9 mouse cellular contexts compared by ENCODE assay signal in genomic region chr14:121738431-121739403, GRCm38 (mm10). TPM values are rescaled to one million over a fixed set of nuclear protein-coding genes. Genes with fewer than 3 reads are reported as not detected.
DNase-seq lines count a peak whose midpoint lies in the region; ATAC-seq lines count a peak whose summit lies in the region.
"Had no signal": no experiment of that assay in that cellular context is flagged by ENCODE, and none has a peak within 500 bp of the region (broad histone marks: within the 10 kb centered on the region; RNA-seq: fewer than 3 reads in every experiment).

No protein-coding gene starts in this region.

- no peaks in the 10 kb centered on the region for H3K36me3 ChIP-seq in forebrain, embryonic 13.5 days (ENCODE audit: poor library complexity, severe bottlenecking)
- no peaks in the 10 kb centered on the region for H3K36me3 ChIP-seq in forebrain, embryonic 12.5 days (replicated peaks)

- peak; percentile 49 to 51 for DNase-seq in frontal cortex, postnatal 14 days (ENCODE audit: low spot score in 2 of 2)
- DNase-seq in heart, postnatal 4 days: no peak
- DNase-seq in spleen, adult 18-20 months: no peak
- DNase-seq in Muller cell, postnatal 12 days (ENCODE audit: inconsistent ontology term): no peak

- H3K9me3 ChIP-seq in forebrain, embryonic 13.5 days (replicated peaks): no peaks in the 10 kb centered on the region
- no peaks in the 10 kb centered on the region for H3K9me3 ChIP-seq in forebrain, embryonic 12.5 days

- peak; percentile 56; the same call in 1 of the 2 replicates for ATAC-seq in forebrain, embryonic 13.5 days
- no peak for ATAC-seq in forebrain, embryonic 12.5 days (ENCODE audit: low FRiP score)
- ATAC-seq in CD4-positive, CD25-positive, alpha-beta regulatory T cell, adult 4 months: peak; percentile 70
- peak; percentile 62 for ATAC-seq in megakaryocyte, adult 5-6 weeks (ENCODE audit: poor library complexity, severe bottlenecking)

- H3K4me1 ChIP-seq in forebrain, embryonic 13.5 days: peaks cover 10% of the 10 kb centered on the region; the same call in 1 of the 2 replicates
- 0 out of 2 replicates have a peak, but pooled peaks cover 4% of the 10 kb centered on the region for H3K4me1 ChIP-seq in forebrain, embryonic 12.5 days

- H3K4me3 ChIP-seq in forebrain, embryonic 13.5 days: peak overlapping the region; percentile 9
- no peak overlapping the region for H3K4me3 ChIP-seq in forebrain, embryonic 12.5 days (replicated peaks)

- no peaks in the 10 kb centered on the region for H3K27me3 ChIP-seq in forebrain, embryonic 13.5 days
- no peaks in the 10 kb centered on the region; the same call in 1 of the 2 replicates for H3K27me3 ChIP-seq in forebrain, embryonic 12.5 days
- H3K27me3 ChIP-seq: CH12.LX had no signal

- peak overlapping the region; percentile 37 for H3K27ac ChIP-seq in forebrain, embryonic 13.5 days
- no peak overlapping the region for H3K27ac ChIP-seq in forebrain, embryonic 12.5 days

- 66% methylated on average over 24 of the region's 24 CpGs for WGBS in forebrain, embryonic 13.5 days
- 72% methylated on average over 24 of the region's 24 CpGs for WGBS in forebrain, embryonic 12.5 days

- peak overlapping the region; percentile 37 for H3K4me2 ChIP-seq in forebrain, embryonic 13.5 days
- no peak overlapping the region for H3K4me2 ChIP-seq in forebrain, embryonic 12.5 days

- peak overlapping the region; percentile 31 for H3K9ac ChIP-seq in forebrain, embryonic 13.5 days
- H3K9ac ChIP-seq in forebrain, embryonic 12.5 days: no peak overlapping the region

RNA-seq across cellular contexts. Expression of gene Dock9, which starts 58.9 kb away (rescaled TPM):
- 4.2 and 5.2 TPM in 2 replicates for polyA plus RNA-seq in forebrain, embryonic 13.5 days (2015; fragmentation: Nextera tagmentation; extraction: Ambion mirVana)
- polyA plus RNA-seq in forebrain, embryonic 12.5 days (2016; fragmentation: Nextera tagmentation; extraction: Ambion mirVana): 4.4 and 4.8 TPM in 2 replicates
- 1 to 10 TPM; 5.7 to 5.8 TPM for polyA plus RNA-seq in CD4-positive, CD25-positive, alpha-beta regulatory T cell, adult 4 months (2017; shearing (Covaris generic))
- 0.23 and 0.31 TPM in 2 replicates for total RNA-seq in megakaryocyte, adult 5-6 weeks (2015)
- 0.22 and 0.57 TPM in 2 replicates for total RNA-seq in megakaryocyte, adult 5-6 weeks (2017)
- 10 to 100 TPM; 28.5 to 30.9 TPM for total RNA-seq in heart, postnatal 4 days (2021)

Comparison
In these comparisons a context has a peak if more than half of its experiments do, and no peak if none do; other contexts are left out.
1. DNase-seq: peak in frontal cortex, postnatal 14 days (2 of 2); none in heart, postnatal 4 days (single experiment), spleen, adult 18-20 months (0 of 2) and Muller cell, postnatal 12 days (single experiment).